Mouse (Mus musculus) v-Abl transformed pro-B cells (cell line): ENCODE data around the gene Pkmyt1.

Experiments used
- in situ Hi-C, 2 experiments: fragments of 400-800 bp; cut with MboI; formaldehyde crosslinking; loops; one replicate each; pipeline ENCODE4 v1.15.1; 2025; ENCODE audit not compliant: unreplicated experiment in 2 of 2

The Pkmyt1 gene

DNA sequence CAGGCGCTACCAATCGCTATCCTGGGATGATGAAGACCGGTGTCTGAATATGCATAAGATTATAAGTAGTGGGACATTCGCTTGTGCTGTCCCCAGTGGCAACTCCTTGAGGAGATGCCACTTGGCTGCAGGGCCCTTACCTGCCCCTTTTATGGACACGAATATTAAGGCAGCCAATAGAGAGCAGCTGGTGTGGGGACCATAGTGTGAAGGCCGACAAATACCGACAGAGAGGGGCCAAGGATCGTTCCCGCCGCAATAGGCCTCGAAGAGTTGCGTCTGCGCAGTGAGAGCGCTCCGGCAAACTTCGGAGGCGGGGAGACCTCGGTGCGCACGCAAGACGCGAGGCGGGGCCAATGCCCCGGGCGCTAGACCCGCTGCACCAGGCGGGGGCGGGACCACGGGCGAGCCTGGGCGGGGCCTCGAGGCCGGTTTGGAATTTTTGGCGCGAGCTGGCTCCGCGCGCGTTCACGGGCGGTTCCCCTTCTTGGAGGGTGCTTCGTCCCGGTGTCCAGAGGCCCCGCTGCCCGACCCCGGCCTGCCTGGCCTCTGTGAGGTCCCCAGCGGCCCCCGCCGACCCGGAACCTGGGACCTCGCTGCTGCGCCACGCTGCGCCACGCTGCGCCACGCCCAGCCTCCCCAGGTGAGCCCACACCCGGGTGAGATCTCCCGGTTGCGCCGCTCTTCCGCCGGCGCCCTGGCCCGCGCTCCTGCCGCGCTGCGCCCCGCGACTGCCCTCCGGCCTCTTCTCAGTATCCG, at the start of gene Pkmyt1:
Pkmyt1 (plus strand) TSS at position 338 of the 759 bp plus-strand sequence.
- in situ Hi-C loops, result no loop called here

DNA sequence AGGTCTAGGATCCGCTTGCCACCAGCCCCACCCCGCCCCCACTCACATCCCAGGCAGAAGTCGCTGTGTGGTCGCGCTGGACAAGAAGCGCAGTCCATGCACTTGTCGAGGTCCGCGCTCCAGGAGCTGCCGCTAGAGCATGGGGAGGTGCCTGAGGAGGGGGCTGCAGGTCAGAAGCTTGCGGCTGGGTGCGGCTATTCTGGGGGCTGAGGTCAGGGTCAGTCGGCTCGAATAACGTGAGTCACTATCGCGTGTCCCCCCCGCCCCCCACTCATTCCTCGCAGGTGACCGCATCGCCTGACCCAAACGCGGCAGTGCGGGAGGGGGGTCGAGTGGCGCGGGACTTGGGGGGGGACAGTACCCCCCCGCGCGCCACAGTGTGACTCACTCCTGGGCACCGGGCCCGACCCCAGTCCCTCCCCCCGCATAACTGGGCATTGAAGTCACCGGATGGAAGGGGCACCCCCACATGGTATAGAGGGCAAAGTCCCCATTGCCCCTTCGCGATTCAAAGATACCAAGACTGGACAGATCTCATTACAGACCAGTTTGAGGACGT, 49.6 kb upstream of the Pkmyt1 start:
- in situ Hi-C loops, result no loop called here

DNA sequence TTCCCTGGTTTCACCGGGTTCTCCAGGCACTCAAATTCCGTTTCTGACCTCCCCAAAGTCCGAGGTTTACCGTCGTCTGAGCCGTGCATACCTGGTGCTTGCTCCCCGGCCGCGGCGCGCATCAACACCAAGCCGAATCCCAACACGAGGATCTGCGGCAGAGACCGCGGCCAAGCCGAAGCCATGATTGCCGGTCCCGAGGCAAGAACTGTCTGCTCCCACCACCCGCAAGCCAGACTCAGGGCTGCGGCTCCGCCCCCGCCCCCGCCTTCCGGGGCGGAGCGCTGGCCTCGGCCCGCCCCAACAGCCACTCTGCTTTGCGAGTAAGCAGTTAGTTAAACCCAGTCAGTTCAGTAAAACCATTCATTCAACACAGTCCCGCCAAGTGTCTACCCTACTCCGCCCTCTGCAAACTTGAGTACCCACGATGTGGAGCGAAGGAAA, 48.9 kb upstream of the Pkmyt1 start, which contains the start of gene Tnfrsf12a:
Tnfrsf12a (minus strand) TSS at position 233 of the 444 bp plus-strand sequence.
- in situ Hi-C loops, result no loop called here

DNA sequence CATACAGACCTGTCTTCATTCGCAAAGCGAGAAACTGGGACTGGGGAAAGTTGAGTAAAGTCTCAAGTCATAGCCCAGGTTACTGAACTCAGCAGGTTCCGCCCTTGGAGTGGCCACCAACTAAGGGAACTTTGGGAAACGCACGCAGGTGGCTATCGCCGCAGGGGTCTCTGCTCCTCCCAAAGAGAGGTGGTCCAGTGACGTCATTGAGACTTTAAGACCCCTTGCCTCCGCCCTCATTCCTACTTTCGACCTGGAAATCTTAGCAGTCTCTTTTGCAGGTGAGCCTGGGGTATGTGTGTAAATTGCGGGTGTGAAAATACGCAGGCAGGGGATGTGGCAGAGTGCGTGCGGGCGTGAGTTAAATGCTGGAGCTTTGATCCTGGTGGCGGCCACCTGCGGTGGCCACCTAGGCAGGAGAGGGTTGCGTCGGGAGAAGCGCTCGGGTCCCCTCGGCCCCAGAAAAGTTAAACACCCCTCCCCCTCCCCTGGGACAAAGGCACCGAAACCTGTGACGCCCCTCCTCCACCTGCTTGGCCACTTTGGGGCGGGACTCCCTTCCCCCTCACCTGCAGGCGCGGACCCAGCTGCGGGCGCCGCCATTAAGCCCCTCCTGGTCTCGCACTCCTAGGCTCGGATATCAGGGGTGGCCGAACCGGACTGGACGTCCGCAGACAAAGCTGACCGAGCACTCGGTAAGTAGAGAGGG, 46.9 kb upstream of the Pkmyt1 start, which contains the start of gene Cldn6:
Cldn6 (plus strand) TSS at position 123 of the 709 bp plus-strand sequence.
- in situ Hi-C loops, result no loop called here

DNA sequence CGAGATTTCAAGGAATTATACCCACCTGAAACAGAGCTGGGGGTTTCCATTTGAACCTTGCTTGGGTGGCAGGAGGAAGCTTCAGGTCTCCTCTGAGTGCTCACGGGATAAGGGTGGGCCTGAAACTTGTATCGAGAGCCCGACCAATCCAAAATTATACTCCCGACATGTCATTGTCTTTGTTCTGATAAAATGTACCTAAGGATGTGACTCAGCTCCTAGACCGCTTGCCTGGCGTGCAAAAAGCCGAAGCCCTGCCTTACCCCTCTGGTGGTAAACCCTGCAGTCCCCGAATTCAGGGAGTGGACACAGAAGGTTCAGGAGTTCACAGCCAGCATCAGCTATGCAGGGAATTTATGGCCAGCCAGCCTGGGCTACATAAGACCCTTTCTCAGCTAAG, 45.8 kb upstream of the Pkmyt1 start:
- in situ Hi-C loops, result no loop called here

DNA sequence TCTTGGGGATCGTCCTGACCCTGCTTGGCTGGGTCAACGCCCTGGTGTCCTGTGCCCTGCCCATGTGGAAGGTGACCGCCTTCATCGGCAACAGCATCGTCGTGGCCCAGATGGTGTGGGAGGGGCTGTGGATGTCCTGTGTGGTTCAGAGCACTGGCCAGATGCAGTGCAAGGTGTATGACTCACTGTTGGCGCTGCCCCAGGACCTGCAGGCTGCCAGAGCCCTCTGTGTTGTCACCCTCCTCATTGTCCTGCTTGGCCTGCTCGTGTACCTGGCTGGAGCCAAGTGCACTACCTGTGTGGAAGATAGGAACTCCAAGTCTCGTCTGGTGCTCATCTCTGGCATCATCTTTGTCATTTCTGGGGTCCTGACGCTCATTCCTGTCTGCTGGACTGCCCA, 45.0 kb upstream of the Pkmyt1 start:
- in situ Hi-C loops, result no loop called here

DNA sequence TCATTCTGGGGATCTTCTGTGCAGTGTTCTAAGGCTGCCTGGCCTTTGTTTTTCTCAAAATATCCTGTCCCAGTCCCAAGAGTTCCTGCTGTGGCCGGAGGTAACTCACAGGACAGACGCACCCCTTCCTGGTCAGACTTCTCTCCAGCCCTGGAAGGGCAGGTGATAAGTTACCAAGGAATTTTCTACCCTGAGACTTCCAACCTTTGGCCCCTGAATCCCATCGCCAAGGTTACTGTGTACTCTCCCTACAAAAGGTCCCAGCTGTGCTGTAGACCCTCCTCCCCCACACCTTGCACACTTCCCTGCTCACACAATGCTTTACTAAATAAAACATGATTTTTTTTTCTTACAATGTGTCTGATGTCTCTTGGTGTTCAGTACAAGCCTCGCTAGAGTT, 44.0 kb upstream of the Pkmyt1 start:
- in situ Hi-C loops, result no loop called here

DNA sequence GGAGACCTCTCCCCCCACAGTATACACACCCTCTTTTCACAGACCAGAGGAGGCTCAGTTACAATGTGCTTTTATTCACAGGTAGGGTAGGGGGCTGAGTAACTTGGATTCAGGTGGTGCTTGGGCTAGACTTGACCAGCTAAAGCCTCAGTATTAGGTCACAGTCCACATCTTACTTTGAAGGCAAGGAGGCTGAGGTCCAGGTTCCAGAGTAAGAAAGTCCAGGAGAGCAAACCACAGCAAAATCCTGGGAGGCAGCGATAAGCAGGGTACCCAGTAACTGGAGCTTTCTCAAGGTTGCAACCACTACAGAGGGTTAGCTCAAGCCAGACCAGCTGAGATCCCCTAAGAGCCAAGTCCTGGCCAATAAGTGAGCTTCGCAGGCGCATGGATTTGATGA, 43.6 kb upstream of the Pkmyt1 start:
- in situ Hi-C loops, result no loop called here

DNA sequence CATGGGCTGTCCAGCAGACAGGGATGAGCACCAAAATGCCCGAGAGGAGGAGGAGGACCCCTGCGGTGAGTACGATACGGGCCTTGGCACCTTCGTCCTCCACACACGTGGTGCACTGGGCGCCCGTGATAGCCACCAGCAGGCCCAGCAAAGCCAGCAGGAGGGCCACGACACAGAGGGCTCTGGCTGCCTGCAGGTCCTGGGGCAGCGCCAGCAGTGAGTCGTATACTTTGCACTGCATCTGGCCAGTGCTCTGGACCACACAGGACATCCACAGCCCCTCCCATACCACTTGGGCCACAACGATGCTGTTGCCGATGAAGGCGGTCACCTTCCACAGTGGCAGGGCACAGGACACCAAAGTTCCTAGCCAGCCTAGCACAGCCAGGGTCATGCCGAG, 42.9 kb upstream of the Pkmyt1 start:
- in situ Hi-C loops, result no loop called here

DNA sequence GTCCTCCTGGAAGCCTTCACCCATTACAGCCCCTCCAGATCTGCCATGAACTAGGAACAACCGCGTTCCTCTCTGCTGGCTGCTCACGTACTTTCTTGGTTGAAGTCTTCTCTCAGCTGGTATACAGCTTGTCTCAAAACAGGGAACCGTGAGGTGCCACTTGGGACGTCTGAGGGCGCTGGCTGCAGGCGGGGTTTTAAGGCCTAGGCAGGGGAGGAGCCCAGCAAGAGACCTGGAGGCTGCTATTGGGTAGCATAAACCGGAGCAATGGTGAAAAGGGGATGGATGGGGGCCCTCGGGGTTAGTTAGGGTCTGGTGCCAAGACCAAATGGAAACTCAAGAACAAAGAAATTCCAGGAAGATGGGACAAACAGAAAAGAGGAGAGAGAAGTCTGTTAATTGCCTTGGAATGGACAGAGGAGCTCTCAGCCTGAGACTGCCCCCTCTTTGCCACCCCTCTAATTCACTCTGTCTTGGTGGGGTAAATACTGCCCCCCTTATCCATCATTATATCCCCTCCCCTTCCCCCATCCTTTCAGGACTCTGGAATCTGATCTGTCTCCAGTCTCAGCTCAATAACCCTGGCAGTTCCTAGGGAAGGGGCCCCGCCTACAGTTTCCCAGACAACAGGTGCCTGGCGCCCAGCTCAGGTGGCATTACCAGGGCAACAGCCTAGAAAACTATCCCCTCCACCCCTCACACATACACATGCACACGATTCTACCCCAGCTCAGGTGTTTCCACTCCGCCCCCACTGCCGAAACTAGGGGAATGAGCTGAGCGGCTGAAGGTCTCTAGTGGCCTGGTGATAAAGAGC, 42.1 kb upstream of the Pkmyt1 start, which contains the start of gene Cldn9:
Cldn9 (minus strand) TSS at position 171 of the 817 bp plus-strand sequence.
- in situ Hi-C loops, result no loop called here

DNA sequence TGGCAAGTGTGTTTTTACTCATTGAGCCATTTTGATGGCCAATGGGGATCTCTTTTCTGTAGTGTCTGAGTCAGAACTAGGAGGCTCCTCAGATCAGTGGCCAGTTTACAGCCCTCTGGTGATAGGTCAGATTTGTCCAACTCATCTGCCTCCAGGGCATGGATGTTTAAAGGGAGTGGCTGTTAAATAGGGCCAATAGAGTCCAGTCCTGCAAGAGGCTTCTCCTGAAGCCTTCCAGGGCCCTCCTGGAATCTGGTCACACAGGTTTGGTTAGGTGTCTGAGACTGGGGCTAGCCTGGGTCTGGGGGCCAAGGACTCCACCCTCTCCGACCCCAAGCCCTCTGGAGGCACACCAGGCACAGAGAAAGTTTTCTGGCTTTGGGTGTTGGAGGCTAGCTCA, 31.6 kb upstream of the Pkmyt1 start:
- in situ Hi-C loops, result no loop called here

DNA sequence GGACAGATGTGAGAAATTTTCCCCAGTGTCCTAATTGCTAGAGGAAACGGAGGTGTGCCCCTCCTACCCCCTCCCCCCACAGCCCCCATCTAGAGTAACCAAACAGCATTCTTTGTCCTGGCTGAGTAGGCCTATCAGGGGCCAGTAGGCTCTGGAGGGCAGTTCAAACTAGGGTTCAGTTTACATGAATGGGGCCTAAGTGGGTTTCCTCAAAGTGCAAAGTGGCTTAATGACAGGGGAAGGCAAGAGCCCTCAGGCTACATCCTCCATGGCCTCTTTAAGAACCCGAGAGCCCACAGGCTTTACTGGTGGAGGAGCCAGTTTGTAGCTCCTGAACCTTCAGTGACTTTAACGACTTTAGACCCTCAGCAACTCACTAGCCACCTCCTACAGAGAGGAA, 30.3 kb upstream of the Pkmyt1 start:
- in situ Hi-C loops, result no loop called here

DNA sequence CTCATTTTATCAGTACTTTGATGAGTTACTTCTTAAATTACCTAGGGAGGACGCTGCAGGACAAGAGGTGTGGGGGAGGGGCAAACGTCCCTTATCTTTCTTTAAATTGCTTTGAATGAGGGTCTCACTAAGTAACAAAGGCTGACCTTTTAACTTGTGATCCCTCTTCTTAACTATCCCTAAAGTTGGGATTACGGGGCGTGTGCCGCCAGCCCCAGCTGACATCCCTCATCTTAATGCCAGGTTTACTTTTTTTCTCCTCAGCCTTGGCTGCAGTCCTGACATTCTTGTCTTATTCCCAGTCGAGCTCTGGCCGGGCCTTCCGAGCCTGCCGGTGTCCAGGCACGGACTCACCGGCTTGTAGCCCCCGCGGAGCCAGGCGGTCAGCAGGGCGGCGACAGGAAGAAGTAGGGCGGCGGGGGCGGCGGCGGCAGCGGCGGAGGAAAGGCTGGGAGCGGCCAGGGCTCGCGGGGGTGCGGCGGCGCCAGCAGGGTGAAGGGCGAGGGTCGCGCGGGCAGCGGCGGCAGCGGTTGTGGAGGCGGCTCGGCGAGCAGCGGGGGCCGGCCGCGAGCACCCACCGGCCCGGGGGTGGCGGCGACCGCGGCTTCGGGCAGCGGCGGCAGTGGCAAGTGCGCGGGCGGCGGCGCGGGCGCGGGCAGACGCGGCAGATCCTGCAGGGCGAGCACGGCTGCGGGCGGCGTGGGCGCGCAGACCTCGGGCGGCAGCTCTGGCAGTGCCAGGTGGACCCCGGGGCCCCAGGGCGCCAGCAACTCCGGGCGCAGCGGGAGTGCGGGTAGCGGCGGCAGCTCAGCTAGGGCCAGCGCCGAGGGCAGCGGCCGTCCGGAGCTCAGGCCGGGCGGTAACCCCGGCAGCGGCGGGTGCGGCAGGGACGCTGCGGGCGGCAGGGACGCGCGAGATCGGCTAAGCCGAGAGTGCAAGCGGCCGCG, 26.7 kb upstream of the Pkmyt1 start:
- in situ Hi-C loops, result loop anchor here in 1 of 2 experiments (10.0 kb wide), 1 partner anchor 125 kb away; no protein-coding TSS in a partner anchor

DNA sequence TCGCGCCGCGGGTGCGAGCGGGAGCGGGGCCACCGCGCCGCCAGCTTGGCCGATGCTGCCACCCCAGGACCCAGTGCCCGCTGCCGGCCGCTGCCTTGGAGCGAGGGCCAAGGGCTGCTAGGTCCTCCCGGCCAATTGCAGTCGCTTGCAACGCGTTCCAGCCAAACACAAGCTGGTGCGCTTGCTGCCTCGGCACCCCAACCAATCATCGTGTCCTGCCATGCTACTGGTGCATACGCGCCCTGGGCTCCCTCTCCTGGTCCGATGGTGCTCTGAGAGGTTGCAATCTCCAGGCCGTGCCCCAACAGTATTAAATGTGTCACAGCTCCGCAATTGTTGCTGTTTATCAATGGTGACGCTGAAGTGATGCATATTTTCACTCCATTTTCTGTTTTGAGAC, 26.1 kb upstream of the Pkmyt1 start:
- in situ Hi-C loops, result loop anchor here in 1 of 2 experiments (10.0 kb wide), 1 partner anchor 125 kb away; no protein-coding TSS in a partner anchor

DNA sequence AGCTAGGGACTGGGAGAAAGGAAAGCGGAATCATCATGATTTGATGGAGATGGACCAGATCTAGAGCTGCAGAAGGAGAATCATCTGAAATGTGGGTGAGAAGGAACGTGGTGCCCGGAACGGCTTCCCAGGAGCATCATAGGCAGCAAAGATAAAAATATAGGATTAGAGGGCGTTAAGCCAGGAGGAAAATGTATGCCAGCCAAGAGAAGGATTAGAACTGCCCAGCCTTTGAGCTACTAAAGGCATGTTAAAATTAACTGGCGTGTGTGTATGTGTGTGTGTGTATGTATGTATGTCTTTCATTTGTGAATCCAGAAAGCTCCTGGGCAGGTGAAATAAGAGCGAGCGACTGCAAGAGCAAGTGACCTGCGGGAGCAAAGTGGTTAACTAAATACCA, 22.8 kb upstream of the Pkmyt1 start:
- in situ Hi-C loops, result loop anchor here in 1 of 2 experiments (10.0 kb wide), 1 partner anchor 128 kb away; no protein-coding TSS in a partner anchor

DNA sequence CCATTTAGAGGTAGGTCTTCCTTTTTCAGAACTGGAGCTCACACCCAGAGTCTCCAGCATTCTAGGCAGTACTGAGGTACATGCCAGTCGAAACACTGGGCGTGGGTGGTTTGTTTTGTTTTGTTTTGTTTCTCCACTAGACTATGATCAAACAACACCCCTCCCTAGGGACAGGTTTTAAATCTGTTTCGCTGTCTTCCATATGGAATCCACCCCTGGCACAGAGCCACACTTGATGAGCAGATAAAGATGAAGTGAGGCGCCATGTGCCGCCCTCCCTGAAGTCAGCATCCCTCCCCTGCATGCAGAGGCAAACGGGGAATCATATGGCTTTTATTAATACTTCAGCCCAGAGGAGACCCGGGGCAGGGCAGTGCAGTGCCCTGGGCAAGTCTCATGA, 21.4 kb upstream of the Pkmyt1 start:
- in situ Hi-C loops, result loop anchor here (5.0 to 10.0 kb wide), 3 partner anchors 42 to 132 kb away; partner anchors contain the start of gene Bicdl2 (in 1 of the 2)

DNA sequence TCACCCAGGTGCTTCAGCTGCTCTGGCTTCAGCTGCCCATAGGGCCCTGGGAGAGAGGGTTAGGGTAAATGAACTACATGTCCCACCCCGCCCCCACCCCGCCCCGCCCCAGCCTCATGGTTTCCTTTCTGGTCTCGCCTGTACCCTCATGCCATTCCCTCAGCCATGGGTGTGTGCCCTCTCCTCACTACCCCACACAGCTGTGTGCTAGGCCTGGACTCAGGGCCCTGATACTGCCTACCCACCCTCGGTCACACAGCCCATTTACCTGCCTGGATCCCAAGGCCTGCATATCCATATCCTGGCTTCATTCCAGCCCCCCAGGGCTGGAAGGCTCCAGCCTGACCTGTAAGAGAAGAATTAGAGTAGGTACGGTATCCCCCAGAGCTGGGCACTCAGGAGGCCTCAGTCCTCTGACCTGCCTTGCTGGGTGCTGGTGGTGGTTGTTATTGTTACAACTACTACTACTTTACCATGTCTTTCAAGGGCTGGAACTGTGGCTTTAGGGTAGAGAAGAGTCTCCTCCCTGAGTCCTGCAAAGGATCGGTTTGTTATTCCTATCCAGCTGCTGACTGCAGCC, 20.5 kb upstream of the Pkmyt1 start:
- in situ Hi-C loops, result loop anchor here (5.0 to 10.0 kb wide), 3 partner anchors 43 to 133 kb away; partner anchors contain the start of gene Bicdl2 (in 1 of the 2)

DNA sequence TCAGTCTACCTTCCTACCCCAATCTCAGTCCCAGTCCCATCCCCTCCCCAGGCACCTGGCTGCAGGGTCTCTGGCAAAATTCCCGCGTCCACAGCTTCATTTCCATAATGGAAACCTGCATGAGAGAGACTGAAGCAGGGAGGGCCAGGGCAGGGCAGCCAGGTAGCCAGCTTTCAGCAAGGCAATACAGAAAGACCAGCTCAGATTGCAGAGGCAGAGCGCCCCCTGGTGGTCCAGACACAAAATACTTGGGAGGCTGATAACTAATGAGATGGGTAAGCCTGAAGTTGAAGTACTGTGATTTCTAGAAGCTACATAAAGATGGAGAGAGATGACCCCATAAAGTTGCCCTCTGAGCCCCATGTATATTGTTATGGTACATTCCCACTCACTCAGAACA, 19.9 kb upstream of the Pkmyt1 start:
- in situ Hi-C loops, result loop anchor here (5.0 to 10.0 kb wide), 3 partner anchors 44 to 134 kb away; partner anchors contain the start of gene Bicdl2 (in 1 of the 2)

DNA sequence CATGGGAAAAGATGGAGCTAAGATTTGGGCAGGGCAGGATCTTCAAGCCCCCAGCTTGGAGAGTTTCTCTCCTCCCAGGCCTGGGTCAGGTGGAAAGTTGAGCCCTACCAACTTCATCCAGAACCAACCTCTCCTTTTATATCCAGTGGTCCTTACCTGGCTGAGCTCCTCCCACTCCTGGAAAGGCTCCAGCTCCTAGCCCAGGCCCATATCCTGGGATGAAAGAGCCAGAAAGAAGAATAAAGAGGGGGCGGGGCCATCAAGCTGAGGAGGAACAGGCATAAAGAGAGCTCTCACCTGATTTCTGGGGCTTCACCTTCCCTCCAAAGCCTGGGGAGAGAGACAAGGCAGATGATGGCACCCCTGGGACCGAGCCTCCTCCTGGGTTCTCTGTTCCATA, 9.1 kb upstream of the Pkmyt1 start:
- in situ Hi-C loops, result no loop called here
